Mouse (Mus musculus): ENCODE results near the gene Nrxn3. TPM values are rescaled to one million over a fixed set of nuclear protein-coding genes. Genes with fewer than 3 reads are reported as not detected.
A peak's percentile ranks its signal among the peaks of the same experiment; 100 is the strongest.

Gene Nrxn3
- polyA plus RNA-seq, 1 experiment from 2014 or later, result 87.0 TPM

GRCm38 (mm10) chr12:90059786-90060185, 1337.1 kb downstream of the Nrxn3 start:
- H3K27ac ChIP-seq (ENCODE audit: low read length), result no peak overlapping the region
- no peak overlapping the region for H3K9ac ChIP-seq (ENCODE audit: low read depth, low read length)
- H3K4me2 ChIP-seq (ENCODE audit: low read length), result no peak overlapping the region
- 81% methylated on average over 3 of the region's 3 CpGs for WGBS
- H3K36me3 ChIP-seq (ENCODE audit: control insufficient read depth, insufficient read depth, low read length), result no peaks in the 10 kb centered on the region
- no peaks in the 10 kb centered on the region; the same call in none of the 2 replicates for H3K4me1 ChIP-seq (ENCODE audit: control insufficient read depth, insufficient read depth, low read length)
- no peak for ATAC-seq
- no peaks in the 10 kb centered on the region for H3K27me3 ChIP-seq (ENCODE audit: control insufficient read depth, insufficient read depth, low read depth, low read length)
- no peaks in the 10 kb centered on the region for H3K9me3 ChIP-seq (replicated peaks; ENCODE audit: control insufficient read depth, low read length, poor library complexity, severe bottlenecking)
- H3K4me3 ChIP-seq (ENCODE audit: low read depth, low read length), result no peak overlapping the region

GRCm38 (mm10) chr12:90061312-90061711, 1338.6 kb downstream of the Nrxn3 start:
- Histone ChIP-seq H3K36me3 (ENCODE audit: control insufficient read depth, insufficient read depth, low read length) (no peaks in the 10 kb centered on the region), H3K4me2 (ENCODE audit: low read length) (no peak overlapping the region), H3K4me3 (ENCODE audit: low read depth, low read length) (no peak overlapping the region), H3K4me1 (ENCODE audit: control insufficient read depth, insufficient read depth, low read length) (no peaks in the 10 kb centered on the region; the same call in none of the 2 replicates), H3K27me3 (ENCODE audit: control insufficient read depth, insufficient read depth, low read depth, low read length) (no peaks in the 10 kb centered on the region), H3K9me3 (replicated peaks; ENCODE audit: control insufficient read depth, low read length, poor library complexity, severe bottlenecking) (no peaks in the 10 kb centered on the region), H3K27ac (ENCODE audit: low read length) (no peak overlapping the region), H3K9ac (ENCODE audit: low read depth, low read length) (no peak overlapping the region)
- ATAC-seq, result no peak
- whole genome bisulfite sequencing, result 44% methylated on average over 3 of the region's 3 CpGs

- H3K9me3 ChIP-seq (replicated peaks; ENCODE audit: control insufficient read depth, low read length, poor library complexity, severe bottlenecking), result no peaks in the 10 kb centered on the region
- WGBS, result 30% methylated on average over 5 of the region's 5 CpGs
- H3K27ac ChIP-seq (ENCODE audit: low read length), result no peak overlapping the region
- no peak overlapping the region for H3K9ac ChIP-seq (ENCODE audit: low read depth, low read length)
- no peaks in the 10 kb centered on the region for H3K27me3 ChIP-seq (ENCODE audit: control insufficient read depth, insufficient read depth, low read depth, low read length)
- H3K4me3 ChIP-seq (ENCODE audit: low read depth, low read length), result no peak overlapping the region
- H3K4me2 ChIP-seq (ENCODE audit: low read length), result no peak overlapping the region
- no peak for ATAC-seq
- H3K4me1 ChIP-seq (ENCODE audit: control insufficient read depth, insufficient read depth, low read length), result no peaks in the 10 kb centered on the region; the same call in none of the 2 replicates
- no peaks in the 10 kb centered on the region for H3K36me3 ChIP-seq (ENCODE audit: control insufficient read depth, insufficient read depth, low read length)
Observed at GRCm38 (mm10) chr12:90062219-90062618, 1339.5 kb downstream of the Nrxn3 start.

DNA sequence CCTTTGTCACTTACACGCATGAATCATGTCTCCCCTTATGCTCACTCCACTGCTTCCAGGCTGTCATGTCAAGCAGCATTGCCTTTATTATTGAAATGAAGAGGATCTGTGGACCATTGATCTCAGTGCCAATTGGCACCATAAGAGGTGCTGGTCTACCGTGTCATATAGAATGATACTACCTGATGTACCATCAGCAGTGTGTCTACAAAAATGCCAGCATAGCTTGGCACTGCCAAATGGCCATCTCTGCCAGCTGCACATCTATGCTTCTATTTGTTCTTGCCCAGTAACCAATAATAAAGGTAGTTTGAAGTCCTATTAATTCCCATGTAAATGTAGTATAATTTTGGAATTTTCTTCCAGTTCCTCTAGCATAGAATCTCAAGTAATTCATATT, 1340.8 kb downstream of the Nrxn3 start:
- H3K9me3 ChIP-seq (replicated peaks; ENCODE audit: control insufficient read depth, low read length, poor library complexity, severe bottlenecking), result no peaks in the 10 kb centered on the region
- H3K27me3 ChIP-seq (ENCODE audit: control insufficient read depth, insufficient read depth, low read depth, low read length), result no peaks in the 10 kb centered on the region
- 58% methylated on average over 2 of the region's 2 CpGs for WGBS
- no peak overlapping the region for H3K4me3 ChIP-seq (ENCODE audit: low read depth, low read length)
- no peak overlapping the region for H3K9ac ChIP-seq (ENCODE audit: low read depth, low read length)
- H3K4me2 ChIP-seq (ENCODE audit: low read length), result no peak overlapping the region
- H3K27ac ChIP-seq (ENCODE audit: low read length), result no peak overlapping the region
- no peaks in the 10 kb centered on the region for H3K36me3 ChIP-seq (ENCODE audit: control insufficient read depth, insufficient read depth, low read length)
- no peak for ATAC-seq
- no peaks in the 10 kb centered on the region; the same call in none of the 2 replicates for H3K4me1 ChIP-seq (ENCODE audit: control insufficient read depth, insufficient read depth, low read length)

DNA sequence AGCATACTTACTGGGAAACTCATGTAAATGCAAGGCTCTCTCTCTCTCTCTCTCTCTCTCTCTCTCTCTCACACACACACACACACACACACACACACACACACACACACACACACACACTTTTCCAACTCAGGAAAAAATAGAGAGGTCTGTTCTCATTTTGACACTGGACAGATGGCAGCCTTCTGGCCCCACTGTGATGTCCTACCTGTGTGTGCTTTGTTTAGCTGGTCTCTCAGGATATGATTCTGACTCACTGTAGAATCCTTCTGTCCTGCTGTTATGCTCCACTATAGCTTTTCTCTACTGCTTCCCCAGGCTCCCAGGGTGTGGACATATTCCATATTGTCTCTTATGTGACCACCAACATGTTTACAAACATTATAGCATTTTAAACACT, 1363.2 kb downstream of the Nrxn3 start:
- Histone ChIP-seq H3K9ac (ENCODE audit: low read depth, low read length) (no peak overlapping the region), H3K4me3 (ENCODE audit: low read depth, low read length) (no peak overlapping the region), H3K4me1 (ENCODE audit: control insufficient read depth, insufficient read depth, low read length) (peaks cover 5% of the 10 kb centered on the region), H3K27ac (ENCODE audit: low read length) (no peak overlapping the region), H3K36me3 (ENCODE audit: control insufficient read depth, insufficient read depth, low read length) (no peaks in the 10 kb centered on the region), H3K9me3 (replicated peaks; ENCODE audit: control insufficient read depth, low read length, poor library complexity, severe bottlenecking) (no peaks in the 10 kb centered on the region), H3K27me3 (ENCODE audit: control insufficient read depth, insufficient read depth, low read depth, low read length) (no peaks in the 10 kb centered on the region), H3K4me2 (ENCODE audit: low read length) (no peak overlapping the region)
- ATAC-seq, result no peak

GRCm38 (mm10) chr12:90095754-90096153, 1373.1 kb downstream of the Nrxn3 start:
- H3K9ac ChIP-seq (ENCODE audit: low read depth, low read length), result no peak overlapping the region
- H3K9me3 ChIP-seq (replicated peaks; ENCODE audit: control insufficient read depth, low read length, poor library complexity, severe bottlenecking), result no peaks in the 10 kb centered on the region
- no peak overlapping the region for H3K27ac ChIP-seq (ENCODE audit: low read length)
- no peaks in the 10 kb centered on the region for H3K27me3 ChIP-seq (ENCODE audit: control insufficient read depth, insufficient read depth, low read depth, low read length)
- peaks cover 3% of the 10 kb centered on the region for H3K4me1 ChIP-seq (ENCODE audit: control insufficient read depth, insufficient read depth, low read length)
- ATAC-seq, result no peak
- no peak overlapping the region for H3K4me3 ChIP-seq (ENCODE audit: low read depth, low read length)
- H3K4me2 ChIP-seq (ENCODE audit: low read length), result no peak overlapping the region
- H3K36me3 ChIP-seq (ENCODE audit: control insufficient read depth, insufficient read depth, low read length), result no peaks in the 10 kb centered on the region
- WGBS, result 65% methylated on average over 1 of the region's 1 CpGs

DNA sequence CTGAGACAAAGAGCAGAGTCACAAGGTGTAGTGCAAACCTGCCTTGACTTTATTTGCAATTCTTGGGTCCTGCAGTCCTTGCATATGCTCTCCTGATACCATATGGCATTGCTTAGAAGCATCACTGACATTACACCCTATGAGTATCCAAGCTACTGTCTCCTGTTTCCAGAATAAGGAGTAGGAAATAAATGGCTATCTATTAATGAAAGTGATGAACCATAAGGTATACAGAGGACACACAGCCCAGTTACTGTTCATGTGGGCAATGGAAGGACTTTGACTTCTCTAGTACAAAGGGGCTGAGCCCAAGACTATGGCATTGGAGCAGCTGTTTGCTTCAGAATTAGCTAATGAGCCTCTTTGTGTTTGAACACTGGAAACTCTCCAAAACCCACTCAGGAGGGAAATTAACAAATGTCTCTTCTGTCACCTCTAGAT, 1390.7 kb downstream of the Nrxn3 start:
- no peak overlapping the region for H3K9ac ChIP-seq (ENCODE audit: low read depth, low read length)
- ATAC-seq, result peak; percentile 56; the same call in 1 of the 2 replicates
- H3K4me2 ChIP-seq (ENCODE audit: low read length), result no peak overlapping the region
- H3K4me1 ChIP-seq (ENCODE audit: control insufficient read depth, insufficient read depth, low read length), result no peaks in the 10 kb centered on the region
- H3K4me3 ChIP-seq (ENCODE audit: low read depth, low read length), result no peak overlapping the region
- H3K9me3 ChIP-seq (replicated peaks; ENCODE audit: control insufficient read depth, low read length, poor library complexity, severe bottlenecking), result no peaks in the 10 kb centered on the region
- H3K36me3 ChIP-seq (ENCODE audit: control insufficient read depth, insufficient read depth, low read length), result no peaks in the 10 kb centered on the region
- no peak overlapping the region for H3K27ac ChIP-seq (ENCODE audit: low read length)
- H3K27me3 ChIP-seq (ENCODE audit: control insufficient read depth, insufficient read depth, low read depth, low read length), result no peaks in the 10 kb centered on the region

GRCm38 (mm10) chr12:90131927-90132869, 1409.5 kb downstream of the Nrxn3 start:
- Histone ChIP-seq H3K4me1 (ENCODE audit: control insufficient read depth, insufficient read depth, low read length) (peaks cover 12% of the 10 kb centered on the region), H3K36me3 (ENCODE audit: control insufficient read depth, insufficient read depth, low read length) (no peaks in the 10 kb centered on the region), H3K4me3 (ENCODE audit: low read depth, low read length) (no peak overlapping the region), H3K27me3 (ENCODE audit: control insufficient read depth, insufficient read depth, low read depth, low read length) (no peaks in the 10 kb centered on the region), H3K9ac (ENCODE audit: low read depth, low read length) (no peak overlapping the region), H3K27ac (ENCODE audit: low read length) (peak overlapping the region; percentile 57; the same call in 1 of the 2 replicates), H3K9me3 (replicated peaks; ENCODE audit: control insufficient read depth, low read length, poor library complexity, severe bottlenecking) (no peaks in the 10 kb centered on the region), H3K4me2 (ENCODE audit: low read length) (no peak overlapping the region)
- ATAC-seq, result peak; percentile 88
- WGBS, result 18% methylated on average over 5 of the region's 5 CpGs

- Histone ChIP-seq H3K9me3 (replicated peaks; ENCODE audit: control insufficient read depth, low read length, poor library complexity, severe bottlenecking) (no peaks in the 10 kb centered on the region), H3K4me2 (ENCODE audit: low read length) (no peak overlapping the region), H3K9ac (ENCODE audit: low read depth, low read length) (no peak overlapping the region), H3K4me1 (ENCODE audit: control insufficient read depth, insufficient read depth, low read length) (0 out of 2 replicates have a peak, but pooled peaks cover 2% of the 10 kb centered on the region), H3K4me3 (ENCODE audit: low read depth, low read length) (no peak overlapping the region), H3K36me3 (ENCODE audit: control insufficient read depth, insufficient read depth, low read length) (no peaks in the 10 kb centered on the region), H3K27ac (ENCODE audit: low read length) (no peak overlapping the region), H3K27me3 (ENCODE audit: control insufficient read depth, insufficient read depth, low read depth, low read length) (no peaks in the 10 kb centered on the region)
- no peak for ATAC-seq
- WGBS, result 65% methylated on average over 2 of the region's 2 CpGs
Observed at GRCm38 (mm10) chr12:90142011-90142410, 1419.3 kb downstream of the Nrxn3 start.
